Mouse (Mus musculus) ES-Bruce4 (cell line): Measurements from ENCODE around the gene Prdm16. TPM values are rescaled to one million over a fixed set of nuclear protein-coding genes. Genes with fewer than 3 reads are reported as not detected.

Experiments
- H3K27ac ChIP-seq: 2 replicates; pipeline ENCODE4 v1.5.1; 2012; ENCODE audit warnings: low read length, inconsistent platforms; ENCODE audit not compliant: insufficient read depth
- H3K27me3 ChIP-seq: 2 replicates; pipeline ENCODE4 v1.6.1; 2012; ENCODE audit warnings: mild to moderate bottlenecking, low read length, inconsistent platforms; ENCODE audit not compliant: control insufficient read depth, poor library complexity, insufficient read depth, severe bottlenecking
- H3K36me3 ChIP-seq: 2 replicates; pipeline ENCODE4 v1.6.1; 2012; ENCODE audit warnings: inconsistent platforms, mild to moderate bottlenecking, low read length, moderate library complexity; ENCODE audit not compliant: control insufficient read depth, poor library complexity, insufficient read depth, severe bottlenecking
- H3K4me1 ChIP-seq: one replicate; pipeline ENCODE4 v1.8.1; 2011; ENCODE audit warnings: low read length; ENCODE audit not compliant: control insufficient read depth, insufficient read depth
- H3K4me3 ChIP-seq: 2 replicates; pipeline ENCODE4 v1.5.1; 2011; ENCODE audit warnings: low read depth, mild to moderate bottlenecking, low read length
- H3K9ac ChIP-seq: 2 replicates; pipeline ENCODE4 v1.6.1; 2012; ENCODE audit warnings: low read depth, mild to moderate bottlenecking, inconsistent platforms; ENCODE audit not compliant: poor library complexity, severe bottlenecking
- H3K9me3 ChIP-seq: replicated peaks from 2 replicates; pipeline ENCODE4 v1.6.1; 2012; ENCODE audit warnings: mild to moderate bottlenecking, low read length, inconsistent platforms; ENCODE audit not compliant: control insufficient read depth, poor library complexity, insufficient read depth, severe bottlenecking
- CTCF ChIP-seq: IDR thresholded peaks from one replicate; pipeline ENCODE4 v1.8.1; 2011; ENCODE audit warnings: low read depth, low read length
- EP300 ChIP-seq: IDR thresholded peaks from 2 replicates; pipeline ENCODE4 v1.6.1; 2011; ENCODE audit warnings: low read depth, low read length; ENCODE audit not compliant: insufficient read depth
- POLR2A ChIP-seq: IDR thresholded peaks from one replicate; pipeline ENCODE4 v1.8.1; 2011; ENCODE audit warnings: low read length; ENCODE audit not compliant: insufficient read depth
- polyA plus RNA-seq: library from polyadenylated mRNA; stranded (reverse); fragments of >200 nt; gene quantifications from 2 replicates; pipeline ENCODE4 v1.2.4, GENCODE M21; 2011; ENCODE audit warnings: low read depth; ENCODE audit not compliant: missing spikeins, insufficient read depth, insufficient read length

The Prdm16 gene
- polyA plus RNA-seq, 1 experiment = 3.1 TPM

DNA sequence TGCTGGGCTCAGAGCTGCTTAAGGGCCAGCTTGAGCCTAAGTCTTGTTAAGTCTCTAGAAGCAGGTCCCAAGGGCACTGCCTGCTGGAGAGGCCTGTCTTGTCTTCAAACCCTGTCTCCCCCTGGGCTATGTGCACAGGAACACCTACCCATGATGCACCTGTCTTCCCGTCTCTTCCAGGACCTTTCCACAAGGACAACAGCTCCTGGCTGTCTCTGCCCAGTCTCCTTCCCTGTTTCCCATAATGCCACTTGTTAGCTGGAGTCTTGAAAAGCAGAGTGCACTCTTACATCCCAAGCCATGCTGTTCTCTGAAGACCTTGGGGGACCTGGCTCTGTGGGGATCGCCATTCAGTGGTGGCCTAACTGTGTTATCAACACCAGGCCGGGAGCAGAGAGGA is 35.7 kb downstream of the Prdm16 start:
- Histone ChIP-seq H3K9ac (no peak overlapping the region), H3K27ac (peak overlapping the region; percentile 20; the same call in 1 of the 2 replicates), H3K4me3 (no peak overlapping the region), H3K36me3 (no peaks in the 10 kb centered on the region), H3K9me3 (no peaks in the 10 kb centered on the region), H3K27me3 (no peaks in the 10 kb centered on the region), H3K4me1 (peaks cover 19% of the 10 kb centered on the region)
- no peak for TF ChIP-seq CTCF
- no peak for TF ChIP-seq POLR2A
- TF ChIP-seq EP300 = peak; percentile 55; the same call in 1 of the 2 replicates

DNA sequence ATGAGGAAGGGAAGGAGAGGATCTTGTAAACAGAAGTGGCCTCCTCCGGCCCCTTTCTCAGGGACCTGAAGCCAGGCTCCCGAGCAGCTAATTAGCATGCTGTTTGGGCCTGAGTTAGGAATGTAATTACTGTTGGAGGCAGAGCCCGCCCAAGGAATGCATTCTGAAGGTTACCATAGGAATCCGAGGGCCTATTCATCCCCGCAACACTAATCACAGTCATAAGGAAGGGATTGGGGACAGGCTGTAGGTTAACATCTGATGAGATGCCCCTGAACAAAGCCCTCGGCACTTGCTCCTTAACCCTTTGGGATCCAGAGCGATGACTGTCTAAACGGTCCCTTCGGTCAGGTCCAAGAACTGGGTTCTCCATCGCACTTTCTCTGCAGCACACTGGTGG is 36.7 kb downstream of the Prdm16 start:
- no peak overlapping the region for H3K9ac ChIP-seq
- TF ChIP-seq POLR2A (no peak), EP300 (no peak), CTCF (no peak)
- peaks cover 19% of the 10 kb centered on the region for H3K4me1 ChIP-seq
- peak overlapping the region; percentile 23; the same call in 1 of the 2 replicates for H3K27ac ChIP-seq
- H3K27me3 ChIP-seq = no peaks in the 10 kb centered on the region
- H3K4me3 ChIP-seq = no peak overlapping the region
- H3K9me3 ChIP-seq = no peaks in the 10 kb centered on the region
- H3K36me3 ChIP-seq = no peaks in the 10 kb centered on the region

GRCm38 (mm10) chr4:154598357-154598756 is 38.3 kb downstream of the Prdm16 start:
- H3K27ac ChIP-seq = no peak overlapping the region
- H3K9ac ChIP-seq = no peak overlapping the region
- no peaks in the 10 kb centered on the region for H3K36me3 ChIP-seq
- TF ChIP-seq EP300 = no peak
- no peak for TF ChIP-seq POLR2A
- no peak for TF ChIP-seq CTCF
- H3K9me3 ChIP-seq = no peaks in the 10 kb centered on the region
- H3K4me1 ChIP-seq = peaks cover 19% of the 10 kb centered on the region
- H3K27me3 ChIP-seq = no peaks in the 10 kb centered on the region
- no peak overlapping the region for H3K4me3 ChIP-seq

DNA sequence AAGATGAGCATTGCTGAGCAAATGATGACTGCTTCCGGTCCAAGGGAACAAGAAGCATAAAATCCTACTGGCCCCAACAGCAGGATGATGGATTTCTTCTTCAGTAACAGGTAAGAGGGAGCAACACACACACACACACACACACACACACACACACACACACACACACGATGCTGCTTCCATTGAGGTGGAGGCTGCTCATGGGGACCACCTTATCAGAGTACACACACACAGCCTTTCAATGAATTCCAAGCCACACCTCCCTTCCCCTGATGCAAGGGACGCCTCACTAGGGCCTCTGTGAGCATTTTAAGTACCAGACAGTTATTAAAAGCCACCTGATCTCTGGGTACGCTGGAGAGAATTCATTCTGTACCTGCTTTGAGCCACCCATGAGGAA is 39.9 kb downstream of the Prdm16 start:
- no peaks in the 10 kb centered on the region for H3K36me3 ChIP-seq
- no peaks in the 10 kb centered on the region for H3K27me3 ChIP-seq
- no peak overlapping the region for H3K4me3 ChIP-seq
- TF ChIP-seq EP300 = no peak
- TF ChIP-seq CTCF = no peak
- no peaks in the 10 kb centered on the region for H3K9me3 ChIP-seq
- no peak overlapping the region for H3K9ac ChIP-seq
- H3K27ac ChIP-seq = no peak overlapping the region
- peaks cover 19% of the 10 kb centered on the region for H3K4me1 ChIP-seq

GRCm38 (mm10) chr4:154594761-154595556 is 41.7 kb downstream of the Prdm16 start:
- H3K9ac ChIP-seq = peak overlapping the region; percentile 33
- peaks cover 6% of the 10 kb centered on the region for H3K4me1 ChIP-seq
- no peak overlapping the region for H3K27ac ChIP-seq
- no peaks in the 10 kb centered on the region for H3K9me3 ChIP-seq
- no peaks in the 10 kb centered on the region for H3K36me3 ChIP-seq
- H3K27me3 ChIP-seq = no peaks in the 10 kb centered on the region
- TF ChIP-seq CTCF (no peak), EP300 (no peak), POLR2A (no peak)
- H3K4me3 ChIP-seq = peak overlapping the region; percentile 26

DNA sequence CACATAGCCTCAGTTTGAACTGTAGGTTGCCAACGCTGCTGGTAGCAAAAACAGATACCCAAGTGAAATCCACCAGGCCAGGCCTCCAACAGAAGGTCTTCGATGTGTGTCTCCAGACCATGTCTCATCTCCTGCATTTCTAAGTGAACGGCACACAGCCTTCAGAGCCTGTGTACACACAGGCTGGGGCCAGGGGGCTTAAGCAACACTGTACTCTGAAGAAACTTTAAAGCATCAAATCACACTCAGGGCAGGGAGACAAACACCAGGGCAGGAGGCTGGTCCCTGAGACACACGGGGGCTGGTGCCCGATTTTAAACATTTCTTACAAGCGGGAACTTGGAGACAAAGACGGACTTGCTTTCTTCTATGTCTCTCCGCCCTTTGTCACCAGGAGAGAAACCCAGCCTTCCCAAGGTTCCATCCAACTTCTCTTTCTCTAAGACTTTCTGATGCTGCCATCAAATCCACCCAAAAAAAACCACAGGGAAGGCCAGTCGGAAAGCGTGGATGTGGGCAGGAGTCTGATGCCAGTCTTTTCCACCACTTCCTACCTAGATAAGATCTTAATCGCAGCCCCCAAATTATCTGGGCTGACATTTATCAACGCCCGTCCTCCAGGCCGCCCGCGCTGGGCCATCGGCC is 42.4 kb downstream of the Prdm16 start:
- Histone ChIP-seq H3K4me3 (peak overlapping the region; percentile 26), H3K9ac (peak overlapping the region; percentile 33), H3K27ac (no peak overlapping the region), H3K36me3 (no peaks in the 10 kb centered on the region), H3K27me3 (no peaks in the 10 kb centered on the region), H3K9me3 (no peaks in the 10 kb centered on the region), H3K4me1 (peaks cover 3% of the 10 kb centered on the region)
- TF ChIP-seq POLR2A = no peak
